Mouse (Mus musculus): ENCODE results near the gene Psap.

The Psap gene

GRCm38 (mm10) chr10:60263351-60263750 lies 14.1 kb upstream of the Psap start:
- DNase-seq (ENCODE audit: low spot score in 2 of 2) = no peak

GRCm38 (mm10) chr10:60265252-60265651 lies 12.2 kb upstream of the Psap start:
- no peak for DNase-seq (ENCODE audit: low spot score in 2 of 2)

- DNase-seq (ENCODE audit: low spot score in 2 of 2) = no peak
Measured at GRCm38 (mm10) chr10:60266842-60267401, 10.5 kb upstream of the Psap start.

GRCm38 (mm10) chr10:60268738-60269137 lies 8.7 kb upstream of the Psap start:
- DNase-seq (ENCODE audit: low spot score in 2 of 2) = no peak

- no peak for DNase-seq (ENCODE audit: low spot score in 2 of 2)
Measured at GRCm38 (mm10) chr10:60269141-60270064, 8.0 kb upstream of the Psap start.

- DNase-seq (ENCODE audit: low spot score in 2 of 2) = no peak
Measured at GRCm38 (mm10) chr10:60271015-60271414, 6.4 kb upstream of the Psap start.

- DNase-seq (ENCODE audit: low spot score in 2 of 2) = no peak
Measured at GRCm38 (mm10) chr10:60272241-60272640, 5.2 kb upstream of the Psap start.

GRCm38 (mm10) chr10:60273382-60273781 lies 4.0 kb upstream of the Psap start:
- no peak for DNase-seq (ENCODE audit: low spot score in 2 of 2)

- no peak for DNase-seq (ENCODE audit: low spot score in 2 of 2)
Measured at GRCm38 (mm10) chr10:60278006-60278399, 576 bp downstream of the Psap start.

GRCm38 (mm10) chr10:60278786-60279185 lies 1.4 kb downstream of the Psap start:
- no peak for DNase-seq (ENCODE audit: low spot score in 2 of 2)

GRCm38 (mm10) chr10:60279290-60279940 lies 2.0 kb downstream of the Psap start:
- DNase-seq (ENCODE audit: low spot score in 2 of 2) = no peak

GRCm38 (mm10) chr10:60279941-60280301 lies 2.5 kb downstream of the Psap start:
- DNase-seq (ENCODE audit: low spot score in 2 of 2) = peak; percentile 80 to 87

- no peak for DNase-seq (ENCODE audit: low spot score in 2 of 2)
Measured at GRCm38 (mm10) chr10:60280353-60280752, 2.9 kb downstream of the Psap start.

- no peak for DNase-seq (ENCODE audit: low spot score in 2 of 2)
Measured at GRCm38 (mm10) chr10:60281571-60282050, 4.2 kb downstream of the Psap start.

- peak in 1 of 2 experiments; percentile 49 for DNase-seq (ENCODE audit: low spot score in 2 of 2)
Measured at GRCm38 (mm10) chr10:60282116-60283014, 4.9 kb downstream of the Psap start.

- no peak for DNase-seq (ENCODE audit: low spot score in 2 of 2)
Measured at GRCm38 (mm10) chr10:60284248-60284647, 6.8 kb downstream of the Psap start.

GRCm38 (mm10) chr10:60284676-60285111 lies 7.3 kb downstream of the Psap start:
- DNase-seq (ENCODE audit: low spot score in 2 of 2) = no peak

GRCm38 (mm10) chr10:60285183-60285582 lies 7.8 kb downstream of the Psap start:
- DNase-seq (ENCODE audit: low spot score in 2 of 2) = no peak

- peak; percentile 78 to 92 for DNase-seq (ENCODE audit: low spot score in 2 of 2)
Measured at GRCm38 (mm10) chr10:60285676-60286372, 8.4 kb downstream of the Psap start.

- DNase-seq (ENCODE audit: low spot score in 2 of 2) = no peak
Measured at GRCm38 (mm10) chr10:60286546-60286945, 9.1 kb downstream of the Psap start.

GRCm38 (mm10) chr10:60287161-60287560 lies 9.7 kb downstream of the Psap start:
- DNase-seq (ENCODE audit: low spot score in 2 of 2) = no peak
